Mouse (Mus musculus): ENCODE measurements around the gene Olfr263. TPM values are rescaled to one million over a fixed set of nuclear protein-coding genes. Genes with fewer than 3 reads are reported as not detected.

The Olfr263 gene
- polyA plus RNA-seq, 1 experiment from 2014 or later: not detected

GRCm38 (mm10) chr13:21158785-21159474, 29.5 kb downstream of the Olfr263 start:
- Histone ChIP-seq H3K9ac (peak overlapping the region; percentile 57), H3K27ac (no peak overlapping the region), H3K4me2 (replicated peaks) (peak overlapping the region; percentile 81), H3K4me3 (replicated peaks; ENCODE audit: low read length) (peak overlapping the region; percentile 64), H3K36me3 (replicated peaks; ENCODE audit: control insufficient read depth, insufficient read depth) (no peaks in the 10 kb centered on the region), H3K4me1 (replicated peaks; ENCODE audit: control insufficient read depth, insufficient read depth, low read length) (0 out of 2 replicates have a peak, but pooled peaks cover 10% of the 10 kb centered on the region), H3K27me3 (ENCODE audit: control insufficient read depth, insufficient read depth, low read length) (no peaks in the 10 kb centered on the region), H3K9me3 (ENCODE audit: control insufficient read depth, low read length) (no peaks in the 10 kb centered on the region)
- ATAC-seq (ENCODE audit: low FRiP score) (peak; percentile 47; the same call in 1 of the 2 replicates), DNase-seq (ENCODE audit: low spot score) (peak; percentile 88)
- under 1% methylated on average over 19 of the region's 19 CpGs for WGBS

- H3K4me2 ChIP-seq (replicated peaks): peak overlapping the region; percentile 81
- H3K9ac ChIP-seq: peak overlapping the region; percentile 57
- 0 out of 2 replicates have a peak, but pooled peaks cover 10% of the 10 kb centered on the region for H3K4me1 ChIP-seq (replicated peaks; ENCODE audit: control insufficient read depth, insufficient read depth, low read length)
- no peak overlapping the region for H3K27ac ChIP-seq
- H3K4me3 ChIP-seq (replicated peaks; ENCODE audit: low read length): peak overlapping the region; percentile 64
- H3K9me3 ChIP-seq (ENCODE audit: control insufficient read depth, low read length): no peaks in the 10 kb centered on the region
- H3K27me3 ChIP-seq (ENCODE audit: control insufficient read depth, insufficient read depth, low read length): no peaks in the 10 kb centered on the region
- DNase-seq (ENCODE audit: low spot score) (peak; percentile 42), ATAC-seq (ENCODE audit: low FRiP score) (no peak)
- under 1% methylated on average over 15 of the region's 15 CpGs for WGBS
- H3K36me3 ChIP-seq (replicated peaks; ENCODE audit: control insufficient read depth, insufficient read depth): no peaks in the 10 kb centered on the region
Measured at GRCm38 (mm10) chr13:21159475-21159819, 30.0 kb downstream of the Olfr263 start.

GRCm38 (mm10) chr13:21160041-21160511, 30.6 kb downstream of the Olfr263 start:
- H3K9me3 ChIP-seq (ENCODE audit: control insufficient read depth, low read length): no peaks in the 10 kb centered on the region
- ATAC-seq (ENCODE audit: low FRiP score) (peak; percentile 22; the same call in 1 of the 2 replicates), DNase-seq (ENCODE audit: low spot score) (peak; percentile 32)
- peak overlapping the region; percentile 81 for H3K4me2 ChIP-seq (replicated peaks)
- peak overlapping the region; percentile 64 for H3K4me3 ChIP-seq (replicated peaks; ENCODE audit: low read length)
- 0 out of 2 replicates have a peak, but pooled peaks cover 10% of the 10 kb centered on the region for H3K4me1 ChIP-seq (replicated peaks; ENCODE audit: control insufficient read depth, insufficient read depth, low read length)
- WGBS: under 1% methylated on average over 16 of the region's 16 CpGs
- no peak overlapping the region for H3K27ac ChIP-seq
- H3K27me3 ChIP-seq (ENCODE audit: control insufficient read depth, insufficient read depth, low read length): 0 out of 2 replicates have a peak, but pooled peaks cover 4% of the 10 kb centered on the region
- no peaks in the 10 kb centered on the region for H3K36me3 ChIP-seq (replicated peaks; ENCODE audit: control insufficient read depth, insufficient read depth)
- peak overlapping the region; percentile 57 for H3K9ac ChIP-seq

DNA sequence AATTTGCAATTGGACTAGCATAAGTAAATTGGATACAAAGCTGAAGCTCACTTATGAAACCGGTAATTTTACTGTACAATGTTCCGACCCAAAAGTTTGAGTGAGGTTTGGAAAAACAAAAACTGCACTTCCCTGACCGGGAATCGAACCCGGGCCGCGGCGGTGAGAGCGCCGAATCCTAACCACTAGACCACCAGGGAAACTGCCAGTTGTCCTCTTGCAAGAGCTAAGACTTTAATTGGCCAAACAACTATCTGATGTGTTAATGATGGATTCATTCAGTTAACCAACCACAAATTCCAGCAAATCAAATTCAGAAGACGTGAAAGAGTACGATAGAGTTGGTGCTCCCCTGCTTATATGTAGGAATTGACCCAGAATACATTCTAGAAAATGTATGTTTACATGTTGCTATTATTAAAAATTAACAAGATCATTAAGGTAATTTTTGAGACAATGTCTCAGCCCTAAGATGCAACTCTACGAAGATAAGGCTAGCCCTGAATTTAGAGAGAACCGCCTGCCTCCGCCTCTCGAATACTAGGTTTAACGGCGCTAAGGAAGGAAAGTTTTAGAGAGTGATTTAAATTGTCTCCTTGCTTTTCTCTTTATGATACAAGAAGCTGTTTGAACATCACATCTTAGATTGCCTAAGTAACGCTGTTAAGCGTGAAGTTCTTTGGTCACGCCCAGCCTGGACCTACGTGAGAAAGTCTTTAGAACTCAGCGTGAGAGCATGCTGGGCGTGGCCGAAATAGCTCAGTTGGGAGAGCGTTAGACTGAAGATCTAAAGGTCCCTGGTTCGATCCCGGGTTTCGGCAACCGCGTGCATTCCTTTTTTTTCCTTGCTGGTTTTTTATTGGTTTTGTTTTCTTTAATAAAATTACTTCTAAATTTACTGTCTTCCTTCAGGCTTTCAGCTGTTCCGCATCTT, 31.5 kb downstream of the Olfr263 start:
- 0 out of 2 replicates have a peak, but pooled peaks cover 10% of the 10 kb centered on the region for H3K4me1 ChIP-seq (replicated peaks; ENCODE audit: control insufficient read depth, insufficient read depth, low read length)
- peak overlapping the region; percentile 81 for H3K4me2 ChIP-seq (replicated peaks)
- peak overlapping the region; percentile 58 for H3K9ac ChIP-seq
- H3K36me3 ChIP-seq (replicated peaks; ENCODE audit: control insufficient read depth, insufficient read depth): no peaks in the 10 kb centered on the region
- peak overlapping the region; percentile 64 for H3K4me3 ChIP-seq (replicated peaks; ENCODE audit: low read length)
- peak; percentile 100 for DNase-seq (ENCODE audit: low spot score)
- ATAC-seq (ENCODE audit: low FRiP score): peak; percentile 88
- H3K27me3 ChIP-seq (ENCODE audit: control insufficient read depth, insufficient read depth, low read length): peaks cover 4% of the 10 kb centered on the region; the same call in 1 of the 2 replicates
- under 1% methylated on average over 32 of the region's 32 CpGs for WGBS
- no peak overlapping the region for H3K27ac ChIP-seq
- H3K9me3 ChIP-seq (ENCODE audit: control insufficient read depth, low read length): no peaks in the 10 kb centered on the region

DNA sequence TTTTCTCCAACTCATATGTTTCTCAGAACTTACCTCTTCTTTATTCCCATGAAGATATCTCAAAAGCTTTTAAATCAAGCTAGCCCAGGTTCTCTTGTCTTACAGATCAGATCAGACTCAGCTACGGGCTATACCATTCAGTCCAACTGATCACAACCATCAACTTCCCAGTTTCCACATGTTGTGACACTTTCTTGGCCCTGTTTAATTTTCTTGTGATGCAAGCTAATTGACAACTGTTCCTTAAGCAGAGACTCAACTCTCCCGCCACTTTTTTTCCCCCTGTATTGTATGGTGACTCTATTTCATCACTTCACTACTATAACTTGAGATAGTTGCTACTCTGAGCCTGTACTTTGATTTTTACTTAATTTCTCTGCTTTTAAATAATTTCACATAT, 32.2 kb downstream of the Olfr263 start:
- peaks cover 16% of the 10 kb centered on the region for H3K4me1 ChIP-seq (replicated peaks; ENCODE audit: control insufficient read depth, insufficient read depth, low read length)
- peak; percentile 44; the same call in 1 of the 2 replicates for ATAC-seq (ENCODE audit: low FRiP score)
- peak overlapping the region; percentile 64 for H3K4me3 ChIP-seq (replicated peaks; ENCODE audit: low read length)
- peaks cover 4% of the 10 kb centered on the region; the same call in 1 of the 2 replicates for H3K27me3 ChIP-seq (ENCODE audit: control insufficient read depth, insufficient read depth, low read length)
- H3K9ac ChIP-seq: 0 out of 2 replicates have a peak overlapping the region, but pooled peaks have one; percentile 24
- H3K4me2 ChIP-seq (replicated peaks): peak overlapping the region; percentile 81
- 48% methylated on average over 2 of the region's 2 CpGs for WGBS
- no peak for DNase-seq (ENCODE audit: low spot score)
- H3K36me3 ChIP-seq (replicated peaks; ENCODE audit: control insufficient read depth, insufficient read depth): no peaks in the 10 kb centered on the region
- H3K9me3 ChIP-seq (ENCODE audit: control insufficient read depth, low read length): no peaks in the 10 kb centered on the region
- no peak overlapping the region for H3K27ac ChIP-seq

- 63% methylated on average over 5 of the region's 5 CpGs for WGBS
- peaks cover 4% of the 10 kb centered on the region; the same call in 1 of the 2 replicates for H3K27me3 ChIP-seq (ENCODE audit: control insufficient read depth, insufficient read depth, low read length)
- peaks cover 19% of the 10 kb centered on the region for H3K4me1 ChIP-seq (replicated peaks; ENCODE audit: control insufficient read depth, insufficient read depth, low read length)
- H3K36me3 ChIP-seq (replicated peaks; ENCODE audit: control insufficient read depth, insufficient read depth): no peaks in the 10 kb centered on the region
- H3K9ac ChIP-seq: no peak overlapping the region
- DNase-seq (ENCODE audit: low spot score) (no peak), ATAC-seq (ENCODE audit: low FRiP score) (no peak)
- no peak overlapping the region for H3K4me2 ChIP-seq (replicated peaks)
- H3K27ac ChIP-seq: no peak overlapping the region
- no peaks in the 10 kb centered on the region for H3K9me3 ChIP-seq (ENCODE audit: control insufficient read depth, low read length)
- H3K4me3 ChIP-seq (replicated peaks; ENCODE audit: low read length): no peak overlapping the region
Measured at GRCm38 (mm10) chr13:21162591-21162990, 33.2 kb downstream of the Olfr263 start.

DNA sequence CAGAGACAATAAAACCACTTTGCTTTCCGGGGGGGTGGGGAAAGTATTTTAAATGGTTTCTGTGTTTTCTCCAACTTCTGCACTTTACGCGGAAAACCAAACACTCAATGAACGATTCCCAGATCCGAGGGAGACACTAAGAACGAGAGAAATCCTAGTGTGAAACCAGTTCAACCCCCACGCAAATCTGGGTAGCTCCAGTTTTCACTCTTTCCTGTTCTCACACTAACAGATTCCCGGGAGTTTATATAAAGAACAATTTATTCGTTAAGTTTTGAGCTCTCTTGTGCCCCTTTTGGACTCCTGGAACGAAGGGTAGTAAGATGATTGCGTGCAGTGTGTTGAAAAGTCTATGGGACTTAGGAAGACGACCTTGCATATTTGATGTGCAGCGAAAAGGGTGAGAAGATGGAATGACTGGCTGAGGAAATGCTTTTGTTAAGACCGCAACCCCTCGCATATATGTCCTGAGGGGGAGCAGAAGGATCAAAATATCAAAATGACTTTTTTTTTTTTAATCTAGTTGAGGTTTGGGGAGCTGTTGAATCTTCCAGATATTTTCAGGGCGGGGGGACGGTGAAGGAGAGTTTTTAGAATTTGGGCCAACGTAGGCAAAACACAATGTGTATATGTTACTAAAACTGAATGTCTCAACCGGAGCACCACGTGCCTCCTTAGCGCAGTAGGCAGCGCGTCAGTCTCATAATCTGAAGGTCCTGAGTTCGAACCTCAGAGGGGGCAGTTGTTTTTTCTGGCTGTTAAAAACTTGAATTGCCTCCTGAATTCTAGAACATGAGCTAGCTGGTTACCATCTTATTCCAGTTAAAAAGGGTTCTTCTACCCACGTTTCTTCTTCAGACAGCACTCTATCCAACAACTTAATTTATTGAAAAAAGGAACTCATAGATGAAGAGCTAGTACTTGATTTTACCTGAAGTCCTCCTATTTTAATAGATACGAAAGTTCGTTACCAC, 37.8 kb downstream of the Olfr263 start:
- peaks cover 4% of the 10 kb centered on the region; the same call in 1 of the 2 replicates for H3K27me3 ChIP-seq (ENCODE audit: control insufficient read depth, insufficient read depth, low read length)
- peaks cover 12% of the 10 kb centered on the region for H3K4me1 ChIP-seq (replicated peaks; ENCODE audit: control insufficient read depth, insufficient read depth, low read length)
- H3K9ac ChIP-seq: peak overlapping the region; percentile 31
- peak; percentile 95 for DNase-seq (ENCODE audit: low spot score)
- H3K36me3 ChIP-seq (replicated peaks; ENCODE audit: control insufficient read depth, insufficient read depth): no peaks in the 10 kb centered on the region
- H3K27ac ChIP-seq: no peak overlapping the region
- peak overlapping the region; percentile 80 for H3K4me2 ChIP-seq (replicated peaks)
- ATAC-seq (ENCODE audit: low FRiP score): peak; percentile 52
- H3K4me3 ChIP-seq (replicated peaks; ENCODE audit: low read length): peak overlapping the region; percentile 44
- no peaks in the 10 kb centered on the region for H3K9me3 ChIP-seq (ENCODE audit: control insufficient read depth, low read length)
- under 1% methylated on average over 27 of the region's 27 CpGs for WGBS

DNA sequence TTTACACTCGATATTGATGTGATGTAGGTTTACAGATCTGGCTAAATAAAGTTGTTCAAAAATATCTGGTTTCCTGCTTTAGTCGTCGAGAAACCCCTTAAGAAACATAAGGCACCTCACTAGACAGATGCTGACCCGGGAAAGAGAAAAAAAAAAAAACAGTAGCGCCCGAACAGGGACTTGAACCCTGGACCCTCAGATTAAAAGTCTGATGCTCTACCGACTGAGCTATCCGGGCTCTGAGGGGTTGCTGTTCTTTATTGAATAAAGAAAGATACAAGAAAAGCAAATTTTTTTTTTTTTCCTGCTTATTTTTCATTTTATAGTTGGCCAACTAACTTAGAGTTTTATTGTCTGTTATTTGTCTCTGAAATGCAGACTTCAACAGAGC, 38.5 kb downstream of the Olfr263 start:
- peak overlapping the region; percentile 44 for H3K4me3 ChIP-seq (replicated peaks; ENCODE audit: low read length)
- no peaks in the 10 kb centered on the region for H3K9me3 ChIP-seq (ENCODE audit: control insufficient read depth, low read length)
- ATAC-seq (ENCODE audit: low FRiP score) (peak; percentile 28), DNase-seq (ENCODE audit: low spot score) (peak; percentile 76)
- H3K4me1 ChIP-seq (replicated peaks; ENCODE audit: control insufficient read depth, insufficient read depth, low read length): peaks cover 12% of the 10 kb centered on the region
- peaks cover 4% of the 10 kb centered on the region; the same call in 1 of the 2 replicates for H3K27me3 ChIP-seq (ENCODE audit: control insufficient read depth, insufficient read depth, low read length)
- H3K27ac ChIP-seq: no peak overlapping the region
- H3K36me3 ChIP-seq (replicated peaks; ENCODE audit: control insufficient read depth, insufficient read depth): no peaks in the 10 kb centered on the region
- H3K4me2 ChIP-seq (replicated peaks): peak overlapping the region; percentile 80
- peak overlapping the region; percentile 50; the same call in 1 of the 2 replicates for H3K9ac ChIP-seq
- WGBS: 0% methylated on average over 8 of the region's 8 CpGs

Measured in hindbrain, embryonic 14.5 days (tissue).